Mouse (Mus musculus) MEL (cell line): ENCODE measurements around the gene Slit2. TPM values are rescaled to one million over a fixed set of nuclear protein-coding genes. Genes with fewer than 3 reads are reported as not detected.

Source experiments
- DNase-seq: peaks from one replicate; pipeline ENCODE4 v3.0.0; 2011; ENCODE audit warnings: low read depth, low spot score
- H3K27ac ChIP-seq: 2 replicates; pipeline ENCODE4 v1.5.1; 2012; ENCODE audit warnings: low read depth, mild to moderate bottlenecking, control low read depth, low read length, moderate library complexity; ENCODE audit not compliant: control insufficient read depth
- H3K27me3 ChIP-seq, 2 experiments: fragments of 150-350 bp in 1 of 2; sonication (generic) in 1 of 2; 2 replicates each; pipeline ENCODE4 v1.6.1; 2012; ENCODE audit warnings: low read length in 2 of 2, mild to moderate bottlenecking in 2 of 2, improper control_type of control experiment in 1 of 2, moderate library complexity in 1 of 2; ENCODE audit not compliant: insufficient read depth in 2 of 2, control insufficient read depth in 1 of 2
- H3K36me3 ChIP-seq, 2 experiments: 2 replicates each; pipeline ENCODE4 v1.6.1; 2012 to 2014; ENCODE audit warnings: low read length in 2 of 2, improper control_type of control experiment in 1 of 2, inconsistent platforms in 1 of 2, mild to moderate bottlenecking in 1 of 2; ENCODE audit not compliant: insufficient read depth in 2 of 2, control insufficient read depth in 1 of 2
- H3K4me1 ChIP-seq, 2 experiments: fragments of 150-350 bp in 1 of 2; sonication (generic) in 1 of 2; 2 replicates each; pipeline ENCODE4 v1.6.1; 2012; ENCODE audit warnings: low read length in 2 of 2, improper control_type of control experiment in 1 of 2, mild to moderate bottlenecking in 1 of 2; ENCODE audit not compliant: insufficient read depth in 2 of 2, control insufficient read depth in 1 of 2
- H3K4me3 ChIP-seq, 2 experiments: fragments of 150-350 bp in 1 of 2; sonication (generic) in 1 of 2; 2 replicates each; pipeline ENCODE4 v1.5.1; 2012; ENCODE audit warnings: low read depth in 2 of 2, low read length in 2 of 2, mild to moderate bottlenecking in 2 of 2, moderate library complexity in 2 of 2, control low read depth in 1 of 2, improper control_type of control experiment in 1 of 2; ENCODE audit not compliant: control insufficient read depth in 1 of 2, insufficient read depth in 1 of 2
- H3K79me2 ChIP-seq: 2 replicates; pipeline ENCODE4 v1.6.1; 2012; ENCODE audit warnings: mild to moderate bottlenecking, low read length, moderate library complexity; ENCODE audit not compliant: control insufficient read depth, poor library complexity, insufficient read depth
- H3K9ac ChIP-seq: 2 replicates; pipeline ENCODE4 v1.6.1; 2012; ENCODE audit warnings: low read depth, mild to moderate bottlenecking, control low read depth, low read length, moderate library complexity; ENCODE audit not compliant: control insufficient read depth, poor library complexity, severe bottlenecking
- H3K9me3 ChIP-seq: fragments of 150-350 bp; sonication (generic); replicated peaks from 2 replicates; pipeline ENCODE4 v1.6.1; 2012; ENCODE audit warnings: mild to moderate bottlenecking, low read length, improper control_type of control experiment, moderate library complexity; ENCODE audit not compliant: insufficient read depth
- CHD1 ChIP-seq: IDR thresholded peaks from 2 replicates; pipeline ENCODE4 v1.6.1; 2012; ENCODE audit warnings: low read depth, mild to moderate bottlenecking, inconsistent platforms, low read length, improper control_type of control experiment
- CTCF ChIP-seq, 3 experiments: IDR thresholded peaks in 2 of 3; conservative IDR thresholded peaks in 1 of 3; 2 replicates each; pipeline ENCODE4 v1.5.1; 2011 to 2012; ENCODE audit warnings: low read length in 3 of 3, low read depth in 2 of 3, mild to moderate bottlenecking in 2 of 3, improper control_type of control experiment in 1 of 3, inconsistent platforms in 1 of 3, mixed read lengths in 1 of 3, moderate library complexity in 1 of 3; ENCODE audit not compliant: control insufficient read depth in 1 of 3, insufficient read depth in 1 of 3, poor library complexity in 1 of 3, severe bottlenecking in 1 of 3
- E2F4 ChIP-seq: IDR thresholded peaks from 2 replicates; pipeline ENCODE4 v1.6.1; 2011; ENCODE audit warnings: low read depth, low read length, improper control_type of control experiment, borderline replicate concordance
- HCFC1 ChIP-seq: IDR thresholded peaks from 2 replicates; pipeline ENCODE4 v1.6.1; 2012; ENCODE audit warnings: low read depth, mild to moderate bottlenecking, inconsistent platforms, low read length, improper control_type of control experiment, moderate library complexity
- KAT2A ChIP-seq: conservative IDR thresholded peaks from 2 replicates; pipeline ENCODE4 v1.6.1; 2012; ENCODE audit warnings: low read depth, low read length, improper control_type of control experiment, inconsistent platforms
- POLR2A ChIP-seq, 2 experiments: IDR thresholded peaks; 2 replicates each; pipeline ENCODE4 v1.6.1; 2011 to 2012; ENCODE audit warnings: low read length in 2 of 2, mild to moderate bottlenecking in 2 of 2, control low read depth in 1 of 2, improper control_type of control experiment in 1 of 2, low read depth in 1 of 2, moderate library complexity in 1 of 2; ENCODE audit not compliant: control insufficient read depth in 1 of 2, insufficient read depth in 1 of 2, poor library complexity in 1 of 2
- SIN3A ChIP-seq: IDR thresholded peaks from 2 replicates; pipeline ENCODE4 v1.6.1; 2012; ENCODE audit warnings: low read length, improper control_type of control experiment, inconsistent platforms
- SMC3 ChIP-seq: IDR thresholded peaks from 2 replicates; pipeline ENCODE4 v1.6.1; 2011; ENCODE audit warnings: low read depth, low read length, improper control_type of control experiment
- TBP ChIP-seq: IDR thresholded peaks from 2 replicates; pipeline ENCODE4 v1.8.0; 2011; ENCODE audit warnings: low read depth, low read length, improper control_type of control experiment
- USF1 ChIP-seq: IDR thresholded peaks from 2 replicates; pipeline ENCODE4 v1.6.1; 2014; ENCODE audit warnings: low read depth, mild to moderate bottlenecking, inconsistent platforms, low read length, improper control_type of control experiment, moderate library complexity
- USF2 ChIP-seq, 2 experiments: IDR thresholded peaks; 2 replicates each; pipeline ENCODE4 v1.6.1; 2011 to 2012; ENCODE audit warnings: improper control_type of control experiment in 2 of 2, low read length in 2 of 2, borderline replicate concordance in 1 of 2, inconsistent platforms in 1 of 2, low read depth in 1 of 2, mild to moderate bottlenecking in 1 of 2; ENCODE audit not compliant: insufficient read depth in 1 of 2
- ZNF384 ChIP-seq: IDR thresholded peaks from 2 replicates; pipeline ENCODE4 v1.6.1; 2012; ENCODE audit warnings: low read depth, mild to moderate bottlenecking, inconsistent platforms, low read length, improper control_type of control experiment
- polyA plus RNA-seq, 2 experiments: library from polyadenylated mRNA; stranded (reverse) in 1 of 2; unstranded in 1 of 2; fragments of >175 nt in 1 of 2; fragments of >200 nt in 1 of 2; gene quantifications; 2 replicates each; pipeline versions ENCODE4 v1.2.1 to v1.2.4; 2012; ENCODE audit warnings: low replicate concordance in 2 of 2, low read depth in 1 of 2; ENCODE audit not compliant: insufficient read length in 2 of 2, insufficient read depth in 1 of 2, missing spikeins in 1 of 2
- total RNA-seq: library from RNA; depleted of rRNA; stranded (reverse); fragments of 300-350 nt; gene quantifications from 2 replicates; pipeline ENCODE4 v1.2.3, GENCODE M21; 2012

Gene Slit2
- total and polyA plus RNA-seq, 3 experiments: not detected

DNA sequence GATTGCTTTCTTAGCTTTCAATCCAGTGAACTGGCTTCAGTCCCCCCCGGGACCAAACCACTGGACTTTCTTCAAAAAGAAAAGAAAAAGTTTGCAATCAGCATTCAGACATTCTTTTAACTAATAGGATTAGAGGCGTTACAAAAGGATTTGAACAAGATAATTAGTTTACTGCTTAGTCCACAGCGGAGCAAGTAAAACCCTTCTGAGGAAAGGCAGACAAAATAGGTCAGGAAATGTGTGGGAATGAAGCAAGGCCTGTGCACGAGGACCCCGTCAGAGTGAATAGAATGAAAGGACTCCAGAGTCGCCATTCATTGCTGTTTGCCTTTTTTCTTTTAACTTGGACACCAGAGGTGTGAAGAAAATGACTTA, 156.5 kb downstream of the Slit2 start:
- Histone ChIP-seq H3K79me2 (no peaks in the 10 kb centered on the region), H3K4me3 (no peak overlapping the region), H3K36me3 (no peaks in the 10 kb centered on the region), H3K9me3 (no peaks in the 10 kb centered on the region), H3K9ac (no peak overlapping the region)
- TF ChIP-seq HCFC1: no peak
- no peak for TF ChIP-seq CTCF (IDR thresholded peaks at IDR 0.05 in 2 of 3, conservative IDR thresholded peaks at IDR 0.05 in 1 of 3; ENCODE audit: control insufficient read depth in 1 of 3, insufficient read depth in 1 of 3, low read depth in 2 of 3, low read length in 3 of 3, poor library complexity in 1 of 3, severe bottlenecking in 1 of 3)
- no peak for TF ChIP-seq USF2 (IDR thresholded peaks at IDR 0.05; ENCODE audit: borderline replicate concordance in 1 of 2, insufficient read depth in 1 of 2, low read depth in 1 of 2, low read length in 2 of 2)
- TF ChIP-seq SIN3A: no peak
- TF ChIP-seq, all 39 proteins: peak for 0
- Histone ChIP-seq H3K27me3 (no peaks in the 10 kb centered on the region), H3K4me1 (no peaks in the 10 kb centered on the region), H3K27ac (no peak overlapping the region)
- no peak for DNase-seq

DNA sequence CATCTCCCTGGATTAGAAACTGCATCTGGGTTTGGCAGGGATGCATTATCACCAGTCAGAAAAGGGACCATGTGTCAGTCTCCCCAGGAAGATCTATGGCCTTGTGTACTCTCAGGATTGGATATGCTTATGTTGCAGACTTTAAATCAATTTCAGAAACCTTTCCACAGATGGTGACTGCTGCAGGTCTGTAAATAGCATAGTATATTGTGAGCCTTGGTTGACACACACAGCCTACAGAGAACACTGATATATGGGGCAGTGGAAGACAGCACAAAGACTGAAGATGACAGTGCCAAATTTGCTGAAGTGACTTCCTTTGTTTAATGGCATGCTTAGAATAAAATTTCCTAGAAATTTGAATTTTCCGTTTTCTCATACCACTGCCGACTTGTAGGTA, 163.1 kb downstream of the Slit2 start:
- TF ChIP-seq CHD1: no peak
- no peak for TF ChIP-seq SMC3
- Histone ChIP-seq H3K27ac (no peak overlapping the region), H3K9ac (no peak overlapping the region), H3K79me2 (no peaks in the 10 kb centered on the region), H3K4me3 (no peak overlapping the region), H3K36me3 (no peaks in the 10 kb centered on the region), H3K27me3 (no peaks in the 10 kb centered on the region), H3K9me3 (no peaks in the 10 kb centered on the region), H3K4me1 (no peaks in the 10 kb centered on the region)
- no peak for DNase-seq

DNA sequence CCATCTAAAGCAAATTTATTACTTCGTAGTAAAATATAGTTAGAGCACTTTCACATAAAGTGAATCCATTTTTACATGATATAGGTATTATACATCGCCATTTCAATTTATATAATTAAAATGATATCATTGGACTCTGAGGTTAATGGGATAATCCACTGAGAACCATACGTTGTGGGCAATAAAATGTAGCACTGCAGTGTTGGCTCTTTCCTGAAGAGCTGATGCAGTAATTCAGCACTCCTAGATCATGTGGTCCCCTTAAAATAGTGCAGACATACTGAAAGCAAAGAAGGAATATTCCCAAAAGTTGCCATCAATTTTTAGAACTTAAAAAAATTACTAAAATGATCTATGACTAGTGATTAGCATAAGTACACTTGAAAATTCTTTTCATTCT, 177.9 kb downstream of the Slit2 start:
- Histone ChIP-seq H3K79me2 (no peaks in the 10 kb centered on the region), H3K27ac (no peak overlapping the region), H3K4me3 (no peak overlapping the region), H3K9ac (no peak overlapping the region), H3K9me3 (no peaks in the 10 kb centered on the region), H3K27me3 (no peaks in the 10 kb centered on the region; a peak in 1 of 4 replicates), H3K36me3 (no peaks in the 10 kb centered on the region), H3K4me1 (no peaks in the 10 kb centered on the region)
- no peak for DNase-seq
- TF ChIP-seq POLR2A (IDR thresholded peaks at IDR 0.05; ENCODE audit: control insufficient read depth in 1 of 2, insufficient read depth in 1 of 2, low read depth in 1 of 2, low read length in 2 of 2, poor library complexity in 1 of 2) (no peak), E2F4 (no peak), HCFC1 (no peak), TBP (no peak), KAT2A (no peak), ZNF384 (no peak), USF1 (no peak)
